Mouse (Mus musculus) CH12.LX (cell line): ENCODE measurements at regions not wholly inside any gene's neighbourhood (a gene's known extent, or its start where the extent isn't known, plus 50 kb on each side); places are given as distances from the start of the nearest gene placed in this dataset.
"Not testable (repeated sequence)": the region's sequence is repeated elsewhere in the genome, so short reads cannot be mapped to it uniquely, and the experiment has no call there.

ENCODE experiments used
- DNase-seq: peaks from one replicate; pipeline ENCODE4 v3.0.0-alpha.2; 2013; ENCODE audit errors: extremely low read depth
- H3K27ac ChIP-seq: 2 replicates; pipeline ENCODE4 v1.5.1; 2012; ENCODE audit warnings: low read depth, mild to moderate bottlenecking, control low read depth, moderate library complexity; ENCODE audit not compliant: insufficient read depth
- H3K27me3 ChIP-seq: replicated peaks from 2 replicates; pipeline ENCODE3; 2012; ENCODE audit warnings: inconsistent platforms
- H3K36me3 ChIP-seq, 2 experiments: replicated peaks in 1 of 2; 2 replicates each; pipeline versions ENCODE3 to v1.6.1; 2012; ENCODE audit warnings: inconsistent platforms in 1 of 2, low read length in 1 of 2, mild to moderate bottlenecking in 1 of 2, mixed read lengths in 1 of 2, moderate library complexity in 1 of 2; ENCODE audit not compliant: control insufficient read depth in 1 of 2, insufficient read depth in 1 of 2
- H3K4me1 ChIP-seq, 2 experiments: 2 replicates each; pipeline ENCODE4 v1.6.1; 2012; ENCODE audit warnings: inconsistent platforms in 1 of 2, moderate library complexity in 1 of 2; ENCODE audit not compliant: insufficient read depth in 2 of 2, control insufficient read depth in 1 of 2
- H3K4me2 ChIP-seq: 2 replicates; pipeline ENCODE4 v1.6.1; 2012; ENCODE audit warnings: low read depth, mild to moderate bottlenecking, control low read depth; ENCODE audit not compliant: poor library complexity, insufficient read depth, severe bottlenecking
- H3K4me3 ChIP-seq, 3 experiments: fragments of 150-350 bp in 1 of 3; sonication (generic) in 1 of 3; replicated peaks in 1 of 3; 2 replicates each; pipeline versions ENCODE3 to v1.5.1; 2011 to 2012; ENCODE audit warnings: low read depth in 2 of 3, low read length in 2 of 3, mild to moderate bottlenecking in 2 of 3, moderate library complexity in 2 of 3, control low read depth in 1 of 3, improper control_type of control experiment in 1 of 3, inconsistent platforms in 1 of 3, mixed read lengths in 1 of 3; ENCODE audit not compliant: poor library complexity in 1 of 3
- H3K79me2 ChIP-seq: replicated peaks from 2 replicates; pipeline ENCODE4 v1.6.1; 2012; ENCODE audit warnings: mild to moderate bottlenecking, moderate library complexity; ENCODE audit not compliant: control insufficient read depth, poor library complexity, insufficient read depth, severe bottlenecking; ENCODE audit errors: extremely low read depth
- H3K9ac ChIP-seq: 2 replicates; pipeline ENCODE4 v1.6.1; 2012; ENCODE audit warnings: low read depth, mild to moderate bottlenecking, control low read depth, moderate library complexity; ENCODE audit not compliant: insufficient read depth
- H3K9me3 ChIP-seq: replicated peaks from 2 replicates; pipeline ENCODE3; 2012; ENCODE audit warnings: low read length, inconsistent platforms, mixed read lengths
- CTCF ChIP-seq, 2 experiments: IDR thresholded peaks in 1 of 2; conservative IDR thresholded peaks in 1 of 2; 2 replicates each; pipeline ENCODE4 v1.5.1; 2011 to 2012; ENCODE audit warnings: low read depth in 2 of 2, low read length in 2 of 2, improper control_type of control experiment in 1 of 2, inconsistent platforms in 1 of 2, mild to moderate bottlenecking in 1 of 2, moderate library complexity in 1 of 2
- E2F4 ChIP-seq: IDR thresholded peaks from 2 replicates; pipeline ENCODE4 v1.6.1; 2011; ENCODE audit warnings: low read depth, low read length, improper control_type of control experiment; ENCODE audit not compliant: insufficient replicate concordance
- GABPA ChIP-seq: IDR thresholded peaks from 2 replicates; pipeline ENCODE4 v1.6.1; 2012; ENCODE audit warnings: low read depth, low read length, improper control_type of control experiment, inconsistent platforms; ENCODE audit not compliant: insufficient replicate concordance
- HCFC1 ChIP-seq: IDR thresholded peaks from 2 replicates; pipeline ENCODE4 v1.6.1; 2012; ENCODE audit warnings: low read depth, mild to moderate bottlenecking, inconsistent platforms, low read length, improper control_type of control experiment
- JUN ChIP-seq: IDR thresholded peaks from 2 replicates; pipeline ENCODE4 v1.6.1; 2011; ENCODE audit warnings: low read depth, mild to moderate bottlenecking, low read length, improper control_type of control experiment, moderate library complexity; ENCODE audit not compliant: insufficient read depth
- JUND ChIP-seq: conservative IDR thresholded peaks from 2 replicates; pipeline ENCODE4 v1.6.1; 2011; ENCODE audit warnings: low read depth, low read length, improper control_type of control experiment
- KAT2A ChIP-seq: IDR thresholded peaks from 2 replicates; pipeline ENCODE4 v1.6.1; 2012; ENCODE audit warnings: low read length, improper control_type of control experiment, inconsistent platforms; ENCODE audit not compliant: insufficient replicate concordance
- MAX ChIP-seq: IDR thresholded peaks from 2 replicates; pipeline ENCODE4 v1.6.1; 2011; ENCODE audit warnings: low read length, improper control_type of control experiment
- MEF2A ChIP-seq: IDR thresholded peaks from 2 replicates; pipeline ENCODE4 v1.6.1; 2014; ENCODE audit warnings: low read depth, mild to moderate bottlenecking, inconsistent platforms, low read length, improper control_type of control experiment, borderline replicate concordance
- NELFE ChIP-seq: IDR thresholded peaks from 2 replicates; pipeline ENCODE4 v1.6.1; 2011; ENCODE audit warnings: low read depth, low read length, improper control_type of control experiment
- PAX5 ChIP-seq: IDR thresholded peaks from 2 replicates; pipeline ENCODE4 v1.6.1; 2012; ENCODE audit warnings: low read length, inconsistent platforms, mixed read lengths
- POLR2A ChIP-seq: IDR thresholded peaks from 2 replicates; pipeline ENCODE4 v1.6.1; 2011; ENCODE audit warnings: low read depth, mild to moderate bottlenecking, improper control_type of control experiment, low read length
- POLR2AphosphoS2 ChIP-seq: IDR thresholded peaks from 2 replicates; pipeline ENCODE4 v1.6.1; 2011; ENCODE audit warnings: low read depth, low read length, improper control_type of control experiment
- SMC3 ChIP-seq: IDR thresholded peaks from 2 replicates; pipeline ENCODE4 v1.6.1; 2011; ENCODE audit warnings: low read depth, low read length, improper control_type of control experiment
- TBP ChIP-seq: conservative IDR thresholded peaks from 2 replicates; pipeline ENCODE4 v1.6.1; 2011; ENCODE audit warnings: low read depth, low read length, improper control_type of control experiment
- TCF12 ChIP-seq: IDR thresholded peaks from 2 replicates; pipeline ENCODE4 v1.6.1; 2014; ENCODE audit warnings: low read depth, mild to moderate bottlenecking, inconsistent platforms, low read length, improper control_type of control experiment
- ZKSCAN1 ChIP-seq: IDR thresholded peaks from 2 replicates; pipeline ENCODE4 v1.6.1; 2012; ENCODE audit warnings: low read depth, inconsistent platforms, low read length, improper control_type of control experiment, borderline replicate concordance
- ZNF384 ChIP-seq: IDR thresholded peaks from 2 replicates; pipeline ENCODE4 v1.6.1; 2012; ENCODE audit warnings: low read depth, low read length, improper control_type of control experiment, inconsistent platforms
- dilution Hi-C: fragments of 300-500 bp; cut with MboI; formaldehyde crosslinking; loops from 2 replicates; pipeline ENCODE4 v1.14.3; 2020; ENCODE audit warnings: low sequenced_read_pairs; ENCODE audit not compliant: extremely low pct_unique_long_range_greater_than_20kb, extremely low pct_ligation_motif_present
- in situ Hi-C: fragments of 300-500 bp; cut with MboI; formaldehyde crosslinking; loops from 3 replicates; pipeline ENCODE4 v1.14.3; 2019; ENCODE audit warnings: low sequenced_read_pairs, low pct_ligation_motif_present, low pct_unique_long_range_greater_than_20kb, mixed read lengths

- H3K9ac ChIP-seq: no peak overlapping the region
- no peak for TF ChIP-seq MEF2A
- in situ Hi-C loops: no loop called here
- H3K4me2 ChIP-seq: no peak overlapping the region
- peaks cover 2 to 3% of the 10 kb centered on the region in 2 experiments; a peak in 1 of 4 replicates for H3K4me1 ChIP-seq
- no peak for DNase-seq
- H3K27ac ChIP-seq: no peak overlapping the region
- no peak overlapping the region for H3K4me3 ChIP-seq
- H3K79me2 ChIP-seq: no peaks in the 10 kb centered on the region
- no peaks in the 10 kb centered on the region for H3K36me3 ChIP-seq
- dilution Hi-C loops: no loop called here
- H3K9me3 ChIP-seq: no peaks in the 10 kb centered on the region
- H3K27me3 ChIP-seq: no peaks in the 10 kb centered on the region
These were observed 251.5 kb downstream of the Pten start for GRCm38 (mm10) chr19:33008794-33009193.

GRCm38 (mm10) chr19:33010886-33011446 is 253.7 kb downstream of the Pten start:
- H3K27ac ChIP-seq: no peak overlapping the region
- no peak overlapping the region for H3K4me3 ChIP-seq
- H3K36me3 ChIP-seq: no peaks in the 10 kb centered on the region
- no peaks in the 10 kb centered on the region for H3K27me3 ChIP-seq
- H3K9me3 ChIP-seq: peaks cover 2% of the 10 kb centered on the region
- no peaks in the 10 kb centered on the region for H3K79me2 ChIP-seq
- H3K4me1 ChIP-seq: peaks cover 0 to 3% of the 10 kb centered on the region in 2 experiments; a peak in 1 of 4 replicates
- no peak overlapping the region for H3K9ac ChIP-seq
- TF ChIP-seq ZNF384: no peak
- TF ChIP-seq MEF2A: no peak
- TF ChIP-seq ZKSCAN1: no peak
- TF ChIP-seq GABPA: no peak
- no peak for TF ChIP-seq E2F4
- TF ChIP-seq TBP: no peak
- no peak for TF ChIP-seq JUN
- TF ChIP-seq NELFE: no peak
- no peak for TF ChIP-seq HCFC1
- no peak for TF ChIP-seq PAX5
- TF ChIP-seq SMC3: no peak
- TF ChIP-seq JUND: no peak
- TF ChIP-seq TCF12: no peak
- TF ChIP-seq POLR2AphosphoS2: no peak
- TF ChIP-seq KAT2A: no peak
- TF ChIP-seq POLR2A: no peak
- TF ChIP-seq CTCF (conservative IDR thresholded peaks at IDR 0.05 in 1 of 2, IDR thresholded peaks at IDR 0.05 in 1 of 2; ENCODE audit: low read depth in 2 of 2, low read length in 2 of 2): no peak
- TF ChIP-seq MAX: no peak
- DNase-seq: no peak
- H3K4me2 ChIP-seq: no peak overlapping the region
- in situ Hi-C loops: no loop called here
- dilution Hi-C loops: no loop called here

- DNase-seq, H3K4me2 ChIP-seq, H3K36me3 ChIP-seq, H3K9me3 ChIP-seq, dilution Hi-C loops, in situ Hi-C loops, H3K27ac ChIP-seq, H3K4me1 ChIP-seq, H3K9ac ChIP-seq, H3K4me3 ChIP-seq, H3K79me2 ChIP-seq, H3K27me3 ChIP-seq: not testable (repeated sequence)
These were observed 257.6 kb downstream of the Pten start for GRCm38 (mm10) chr19:33014879-33015278.
